Mouse (Mus musculus) left cerebral cortex, adult 8-10 months (tissue): Measurements from ENCODE around the gene Rmi2. TPM values are rescaled to one million over a fixed set of nuclear protein-coding genes. Genes with fewer than 3 reads are reported as not detected.

Source experiments
- DNase-seq, 2 experiments: peaks; one replicate each; pipeline ENCODE4 v3.0.0; 2022; ENCODE audit warnings: low spot score in 2 of 2
- total RNA-seq, 4 experiments: library from RNA; stranded (reverse); gene quantifications; 2 replicates each; pipeline ENCODE4 v1.2.4; 2022

The Rmi2 gene
- total RNA-seq, 4 experiments from 2014 or later = 0.14 to 0.57 (median 0.17) TPM

DNA sequence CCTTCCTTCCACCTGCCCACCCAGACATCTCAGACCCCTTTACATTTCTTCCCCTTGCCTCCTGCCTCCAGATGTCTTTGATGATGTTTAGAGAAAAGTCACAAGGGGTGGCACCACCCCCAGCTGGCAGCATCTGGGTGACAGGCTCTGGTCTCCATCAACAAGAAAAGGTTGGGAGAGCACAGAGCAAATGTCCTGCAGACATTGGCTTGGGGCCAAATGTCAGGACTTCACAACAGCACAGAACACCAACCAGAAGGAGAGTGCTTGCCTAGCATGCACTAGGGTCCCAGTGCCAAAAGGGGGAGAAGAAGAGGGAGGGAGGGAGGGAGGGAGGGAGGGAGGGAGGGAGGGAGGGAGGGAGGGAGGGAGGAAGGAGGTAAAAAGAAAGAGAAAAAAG is 85.0 kb downstream of the Rmi2 start:
- no peak for DNase-seq

DNA sequence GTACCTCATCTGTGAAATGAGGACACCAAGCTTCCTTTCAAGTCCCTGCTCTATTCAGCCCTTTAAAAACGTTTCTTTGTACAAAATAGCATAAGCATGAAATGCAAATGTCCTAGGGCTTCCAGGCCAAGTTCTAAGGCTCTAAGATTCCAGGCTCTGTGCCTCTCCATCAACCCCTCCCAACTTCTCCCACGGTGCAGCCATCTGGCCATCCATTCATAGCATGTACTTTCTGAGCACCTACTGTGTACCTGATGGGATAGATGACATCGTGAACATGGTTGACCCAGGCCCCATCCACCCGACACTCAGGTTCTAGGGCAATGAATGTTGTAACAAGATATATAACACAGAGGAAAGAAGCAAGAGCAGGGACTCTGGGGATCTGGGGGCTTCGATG is 88.7 kb downstream of the Rmi2 start:
- DNase-seq = no peak

DNA sequence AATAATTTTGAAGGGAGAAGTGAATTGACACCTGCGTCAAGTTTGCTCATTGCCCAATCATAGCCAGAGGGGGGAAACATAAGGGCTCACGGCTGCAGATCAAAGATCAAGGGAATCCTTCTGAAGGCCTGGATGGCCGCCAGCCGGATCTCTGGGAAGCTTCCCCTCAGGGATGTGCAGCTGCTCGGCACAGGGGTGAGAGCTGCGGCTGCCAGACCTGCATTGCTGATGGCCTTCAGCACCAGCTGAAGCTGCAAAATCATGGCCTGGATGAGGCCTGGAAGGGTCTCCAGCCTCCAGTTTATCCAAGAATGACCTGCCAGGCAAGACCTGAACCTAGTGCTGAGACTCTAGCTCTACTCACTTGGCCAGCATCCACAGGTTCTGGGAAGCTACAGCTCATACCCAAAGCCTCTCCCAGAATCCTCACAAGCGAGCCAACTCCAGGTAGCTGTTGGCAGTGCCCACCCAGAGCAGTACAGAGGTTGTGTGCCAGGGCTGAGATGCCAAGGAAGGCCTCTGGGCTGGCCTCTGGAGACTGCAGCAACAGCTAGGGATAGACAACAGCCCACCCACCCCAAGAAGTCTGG is 90.8 kb downstream of the Rmi2 start:
- no peak for DNase-seq

DNA sequence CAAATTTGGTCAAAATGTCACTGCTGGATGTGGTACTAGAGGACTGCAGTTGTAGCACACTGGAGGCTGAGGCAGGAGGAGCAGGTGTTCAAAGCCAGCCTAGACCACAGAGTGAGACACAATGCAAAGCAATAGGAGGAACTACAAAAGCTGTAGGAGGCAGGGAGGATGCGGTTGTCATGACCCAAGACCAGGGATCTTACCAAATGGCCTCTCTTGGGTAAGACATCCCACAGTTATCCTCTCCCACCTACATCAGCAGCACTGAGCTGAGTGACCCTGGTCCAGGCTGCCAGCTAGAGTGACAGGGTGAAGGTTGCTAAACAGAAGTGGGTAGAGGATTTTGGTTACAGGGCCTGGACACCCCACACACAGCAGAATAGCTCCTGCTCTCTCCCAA is 92.2 kb downstream of the Rmi2 start:
- no peak for DNase-seq

DNA sequence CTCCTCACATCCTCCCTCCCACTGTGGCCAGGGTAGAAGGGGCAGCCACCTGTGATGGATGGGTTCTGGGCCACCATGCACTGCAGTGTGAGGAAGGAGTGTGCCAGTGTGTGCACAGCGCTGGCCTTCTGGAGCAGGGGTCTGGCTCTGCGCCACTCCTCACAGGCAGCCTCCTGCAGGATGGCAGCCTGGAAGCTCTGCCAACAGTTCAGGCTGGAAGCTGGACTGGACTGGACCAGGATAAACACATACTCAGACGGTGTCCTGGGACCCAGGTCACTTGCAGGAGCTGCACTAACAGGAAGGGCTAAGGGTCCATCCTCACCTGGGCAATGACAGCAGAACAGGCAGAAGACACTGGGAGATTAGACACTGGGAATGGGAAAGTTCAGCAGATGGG is 98.5 kb downstream of the Rmi2 start:
- no peak for DNase-seq

DNA sequence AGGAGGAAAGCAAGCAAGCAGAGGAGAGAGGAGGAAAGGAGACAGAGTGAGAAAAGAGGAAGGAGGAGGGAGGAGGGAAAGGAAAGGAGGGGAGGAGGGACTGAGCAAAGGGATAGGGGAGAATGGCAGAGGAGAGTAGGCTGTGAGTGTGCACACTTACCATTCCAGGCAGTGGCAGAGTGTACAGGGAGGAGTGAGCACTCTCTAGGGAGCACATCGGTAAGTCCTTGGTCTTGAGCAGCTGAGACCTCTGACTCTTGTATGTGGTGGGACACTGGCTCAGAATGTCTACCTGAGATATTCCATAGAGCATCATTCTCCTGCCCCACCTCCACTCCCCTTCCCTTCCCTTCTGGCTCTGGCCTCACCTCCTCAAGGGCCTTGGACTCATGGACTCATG is 99.2 kb downstream of the Rmi2 start:
- DNase-seq = no peak

DNA sequence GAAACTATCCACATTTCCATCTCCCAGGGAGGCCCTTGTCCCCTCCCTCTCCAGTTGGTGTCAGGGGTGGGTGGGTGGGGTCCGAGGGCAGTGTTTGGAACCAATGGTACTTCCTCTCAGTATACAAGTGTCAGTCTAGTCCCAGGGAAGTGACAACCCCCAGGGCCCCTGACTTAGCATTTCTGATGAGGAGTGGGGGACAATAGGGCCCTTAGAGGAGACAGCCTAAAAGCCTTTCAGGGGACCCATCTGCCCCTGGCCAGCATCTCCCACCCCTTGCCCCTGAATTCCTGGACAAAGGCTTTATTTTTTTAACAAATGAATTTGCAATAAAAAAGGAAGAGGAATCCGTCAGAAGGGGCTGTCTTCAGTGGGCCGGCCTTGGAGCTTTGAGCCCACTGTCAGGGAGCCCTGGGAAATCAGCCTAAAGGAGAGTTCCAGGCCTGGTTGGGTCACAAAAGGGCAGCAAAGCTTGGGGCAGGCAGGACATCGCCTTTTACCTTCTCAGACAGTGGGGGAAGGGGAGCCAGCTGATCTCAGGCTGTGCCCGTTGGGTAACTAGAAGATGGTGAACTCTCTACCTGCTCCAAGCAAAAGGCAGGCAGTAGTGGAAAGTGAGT is 102.0 kb downstream of the Rmi2 start:
- no peak for DNase-seq

DNA sequence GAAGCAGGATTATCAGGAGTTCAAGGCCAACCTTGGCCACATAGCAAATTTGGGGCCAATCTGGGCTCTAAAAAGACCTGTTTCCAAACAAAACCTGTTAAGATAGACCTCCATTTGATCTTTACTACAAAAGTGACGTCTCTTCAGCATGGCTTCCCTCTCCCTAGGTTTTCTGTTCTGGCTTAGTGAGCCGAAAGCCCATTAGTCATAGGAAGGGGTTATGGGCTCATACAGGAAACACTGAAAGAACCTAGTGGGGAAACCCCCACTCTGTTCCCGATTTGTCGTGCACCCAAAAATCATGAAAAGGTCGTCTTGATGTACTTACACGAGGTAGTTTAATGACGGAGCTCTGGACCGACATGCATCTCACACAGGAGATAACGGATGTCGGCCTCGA is 102.6 kb downstream of the Rmi2 start:
- no peak for DNase-seq

DNA sequence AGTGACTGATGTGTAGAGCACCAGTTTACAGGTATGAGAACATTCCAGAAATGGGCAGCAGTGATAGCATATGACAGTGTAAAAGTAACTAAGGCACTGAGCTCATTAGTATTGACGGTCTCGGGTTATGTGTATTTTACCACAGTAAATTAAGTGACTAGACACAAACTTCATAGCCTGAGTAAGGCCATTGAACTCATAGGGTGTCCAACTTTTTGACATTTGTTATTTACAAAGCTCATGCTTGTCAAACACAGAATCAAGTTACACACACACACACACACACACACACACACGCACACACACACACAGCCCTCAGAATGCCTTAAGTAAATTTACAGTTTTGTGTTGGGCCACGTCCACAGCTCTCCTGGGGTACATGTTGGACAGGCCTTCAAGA is 105.1 kb downstream of the Rmi2 start:
- DNase-seq = no peak

DNA sequence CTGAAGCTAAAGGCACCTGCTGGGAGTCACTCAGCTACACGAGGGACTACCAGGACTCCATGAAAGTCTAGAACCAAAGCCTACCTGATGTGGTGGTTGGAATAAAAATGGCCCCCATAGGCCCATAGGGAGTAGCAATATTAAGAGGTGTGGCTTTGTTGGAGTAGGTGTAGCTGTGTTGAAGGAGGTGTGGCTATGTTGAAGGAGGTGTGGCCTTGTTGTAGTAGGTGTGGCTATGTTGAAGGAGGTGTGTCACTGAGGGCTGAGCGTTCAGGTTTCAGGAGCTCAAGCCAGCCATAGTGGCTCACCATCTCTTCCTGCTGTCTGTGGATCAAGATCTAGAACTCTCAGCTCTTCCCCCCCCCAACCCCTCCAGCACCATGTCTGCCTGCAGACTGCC is 105.8 kb downstream of the Rmi2 start:
- DNase-seq = no peak

Other genes starting within 250 kb of the Rmi2 start
- under 1 TPM; 0.49 to 0.98 (median 0.69) TPM for gene Socs1, start 49.5 kb upstream of the Rmi2 start, total RNA-seq
- gene Tnp2, start 46.4 kb upstream of the Rmi2 start, total RNA-seq = not detected
- gene Prm3, start 44.1 kb upstream of the Rmi2 start, total RNA-seq = not detected
- not detected for gene Prm2, start 38.9 kb upstream of the Rmi2 start, total RNA-seq
- not detected for gene Prm1, start 29.2 kb upstream of the Rmi2 start, total RNA-seq
- gene Gm11172, start 22.1 kb upstream of the Rmi2 start, total RNA-seq = not detected
- gene Snn, start 225.9 kb downstream of the Rmi2 start, total RNA-seq = 100 to 1,000 TPM; 174 to 204 (median 186) TPM
- gene Litaf, start 231.1 kb downstream of the Rmi2 start, total RNA-seq = 10 to 100 TPM; 18.7 to 24.5 (median 21.6) TPM